Mouse (Mus musculus): ENCODE measurements around the gene Reep3. TPM values are rescaled to one million over a fixed set of nuclear protein-coding genes. Genes with fewer than 3 reads are reported as not detected.

Gene Reep3
- total and polyA plus RNA-seq, 3 experiments: 0.01 TPM; not detected in 2

DNA sequence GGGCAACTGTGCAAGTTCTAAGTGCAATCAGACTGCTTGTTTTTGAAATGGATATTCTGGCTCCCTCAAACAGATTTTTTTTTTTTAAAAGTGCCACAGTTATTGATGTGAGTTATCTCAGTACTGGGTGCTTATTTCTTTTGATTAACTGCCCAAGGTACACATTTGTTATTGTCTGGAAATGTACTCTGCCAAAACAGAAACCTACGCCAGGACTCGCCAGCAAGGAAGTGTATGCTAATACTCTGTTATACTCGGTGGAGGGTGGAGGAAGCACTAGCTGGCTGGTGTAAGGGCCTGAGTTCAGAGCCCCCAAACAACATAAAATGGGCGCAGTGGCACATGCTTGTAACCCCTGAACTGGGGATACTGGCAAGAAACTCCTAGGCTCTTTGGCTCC lies 34.9 kb downstream of the Reep3 start:
- DNase-seq (ENCODE audit: low read depth, low spot score): no peak
- H3K27me3 ChIP-seq (ENCODE audit: control insufficient read depth in 1 of 2, insufficient read depth in 2 of 2, low read length in 2 of 2): no peaks in the 10 kb centered on the region
- no peak overlapping the region for H3K27ac ChIP-seq (ENCODE audit: control insufficient read depth, low read depth, low read length)
- H3K9ac ChIP-seq (ENCODE audit: control insufficient read depth, low read depth, low read length, poor library complexity, severe bottlenecking): no peak overlapping the region
- no peaks in the 10 kb centered on the region for H3K4me1 ChIP-seq (ENCODE audit: control insufficient read depth in 1 of 2, insufficient read depth in 2 of 2, low read length in 2 of 2)
- TF ChIP-seq NRF1 (IDR thresholded peaks at IDR 0.05; ENCODE audit: insufficient read depth, low read depth, low read length, poor library complexity, severe bottlenecking) (no peak), KAT2A (conservative IDR thresholded peaks at IDR 0.05; ENCODE audit: low read depth, low read length) (no peak), MAFK (IDR thresholded peaks at IDR 0.05; ENCODE audit: borderline replicate concordance, low read depth, low read length) (no peak)
- no peak overlapping the region for H3K4me3 ChIP-seq (ENCODE audit: control insufficient read depth in 1 of 2, insufficient read depth in 1 of 2, low read depth in 2 of 2, low read length in 2 of 2)
- H3K36me3 ChIP-seq (ENCODE audit: control insufficient read depth in 1 of 2, insufficient read depth in 2 of 2, low read length in 2 of 2): no peaks in the 10 kb centered on the region
- no peaks in the 10 kb centered on the region for H3K79me2 ChIP-seq (ENCODE audit: control insufficient read depth, insufficient read depth, low read length, poor library complexity)
- H3K9me3 ChIP-seq (replicated peaks; ENCODE audit: insufficient read depth, low read length): no peaks in the 10 kb centered on the region

DNA sequence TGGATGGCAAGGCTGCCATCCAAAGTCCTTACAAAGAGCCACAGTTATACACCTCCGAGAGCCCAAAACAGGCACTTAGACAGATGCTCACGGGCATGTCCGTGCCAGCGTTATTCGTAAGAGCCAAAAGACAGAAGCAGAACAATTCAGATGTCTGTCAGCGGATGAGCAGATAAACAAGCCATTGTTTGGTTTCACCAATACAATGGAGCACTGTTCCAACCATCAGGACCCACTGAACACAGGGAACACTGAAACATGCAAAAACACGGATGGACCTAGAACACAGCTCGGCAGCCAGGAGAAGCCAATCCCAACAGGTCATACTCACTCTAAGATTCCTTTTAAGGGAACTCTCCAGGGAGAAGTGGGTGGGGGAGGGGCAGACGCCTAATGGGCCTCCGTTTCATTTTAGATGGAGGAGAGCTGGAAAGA lies 35.4 kb downstream of the Reep3 start:
- no peaks in the 10 kb centered on the region for H3K36me3 ChIP-seq (ENCODE audit: control insufficient read depth in 1 of 2, insufficient read depth in 2 of 2, low read length in 2 of 2)
- H3K79me2 ChIP-seq (ENCODE audit: control insufficient read depth, insufficient read depth, low read length, poor library complexity): no peaks in the 10 kb centered on the region
- no peaks in the 10 kb centered on the region for H3K9me3 ChIP-seq (replicated peaks; ENCODE audit: insufficient read depth, low read length)
- no peaks in the 10 kb centered on the region for H3K4me1 ChIP-seq (ENCODE audit: control insufficient read depth in 1 of 2, insufficient read depth in 2 of 2, low read length in 2 of 2)
- H3K4me3 ChIP-seq (ENCODE audit: control insufficient read depth in 1 of 2, insufficient read depth in 1 of 2, low read depth in 2 of 2, low read length in 2 of 2): no peak overlapping the region
- TF ChIP-seq ZC3H11A (IDR thresholded peaks at IDR 0.05; ENCODE audit: low read depth, low read length) (no peak), POLR2AphosphoS2 (IDR thresholded peaks at IDR 0.05; ENCODE audit: low read length) (no peak), E2F4 (IDR thresholded peaks at IDR 0.05; ENCODE audit: borderline replicate concordance, low read depth, low read length) (no peak), ZNF384 (IDR thresholded peaks at IDR 0.05; ENCODE audit: low read depth, low read length) (no peak), SMC3 (IDR thresholded peaks at IDR 0.05; ENCODE audit: low read depth, low read length) (no peak), TBP (IDR thresholded peaks at IDR 0.05; ENCODE audit: low read depth, low read length) (no peak), POLR2A (IDR thresholded peaks at IDR 0.05; ENCODE audit: control insufficient read depth in 1 of 2, insufficient read depth in 1 of 2, low read depth in 1 of 2, low read length in 2 of 2, poor library complexity in 1 of 2) (no peak), ETS1 (IDR thresholded peaks at IDR 0.05; ENCODE audit: low read depth, low read length) (no peak), ZMIZ1 (IDR thresholded peaks at IDR 0.05; ENCODE audit: low read depth, low read length) (no peak)
- no peak overlapping the region for H3K27ac ChIP-seq (ENCODE audit: control insufficient read depth, low read depth, low read length)
- no peak overlapping the region for H3K9ac ChIP-seq (ENCODE audit: control insufficient read depth, low read depth, low read length, poor library complexity, severe bottlenecking)
- DNase-seq (ENCODE audit: low read depth, low spot score): no peak
- no peaks in the 10 kb centered on the region for H3K27me3 ChIP-seq (ENCODE audit: control insufficient read depth in 1 of 2, insufficient read depth in 2 of 2, low read length in 2 of 2)

DNA sequence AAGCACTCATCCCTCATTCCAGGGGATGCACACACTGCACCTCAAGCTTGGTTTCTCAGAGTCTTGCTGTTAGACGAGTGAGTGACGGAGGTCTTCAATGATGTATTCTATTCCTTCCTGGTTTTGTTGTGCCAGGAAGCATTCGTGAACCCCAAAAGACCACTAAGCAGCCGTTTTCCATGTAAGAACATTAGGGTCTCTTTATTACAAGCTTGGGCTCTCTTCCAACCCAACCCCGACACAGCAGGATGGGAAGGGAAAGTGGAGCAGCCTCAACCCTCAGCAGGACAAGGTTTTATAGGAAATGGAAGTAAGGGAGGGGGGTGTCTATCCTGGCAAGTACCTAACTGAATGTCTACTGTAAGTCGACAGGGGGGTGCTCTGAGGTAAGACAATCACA lies 38.0 kb downstream of the Reep3 start:
- Histone ChIP-seq H3K9ac (ENCODE audit: control insufficient read depth, low read depth, low read length, poor library complexity, severe bottlenecking) (no peak overlapping the region), H3K36me3 (ENCODE audit: control insufficient read depth in 1 of 2, insufficient read depth in 2 of 2, low read length in 2 of 2) (no peaks in the 10 kb centered on the region), H3K27me3 (ENCODE audit: control insufficient read depth in 1 of 2, insufficient read depth in 2 of 2, low read length in 2 of 2) (no peaks in the 10 kb centered on the region), H3K79me2 (ENCODE audit: control insufficient read depth, insufficient read depth, low read length, poor library complexity) (no peaks in the 10 kb centered on the region), H3K4me1 (ENCODE audit: control insufficient read depth in 1 of 2, insufficient read depth in 2 of 2, low read length in 2 of 2) (no peaks in the 10 kb centered on the region), H3K27ac (ENCODE audit: control insufficient read depth, low read depth, low read length) (no peak overlapping the region), H3K9me3 (replicated peaks; ENCODE audit: insufficient read depth, low read length) (no peaks in the 10 kb centered on the region), H3K4me3 (ENCODE audit: control insufficient read depth in 1 of 2, insufficient read depth in 1 of 2, low read depth in 2 of 2, low read length in 2 of 2) (no peak overlapping the region)
- no peak for TF ChIP-seq CHD2 (IDR thresholded peaks at IDR 0.05; ENCODE audit: low read length)
- no peak for TF ChIP-seq BHLHE40 (IDR thresholded peaks at IDR 0.05; ENCODE audit: borderline replicate concordance, low read depth, low read length)
- no peak for TF ChIP-seq POLR2AphosphoS2 (IDR thresholded peaks at IDR 0.05; ENCODE audit: low read length)
- no peak for TF ChIP-seq NRF1 (IDR thresholded peaks at IDR 0.05; ENCODE audit: insufficient read depth, low read depth, low read length, poor library complexity, severe bottlenecking)
- no peak for TF ChIP-seq GABPA (IDR thresholded peaks at IDR 0.05; ENCODE audit: low read depth, low read length)
- TF ChIP-seq USF1 (IDR thresholded peaks at IDR 0.05; ENCODE audit: low read depth, low read length): no peak
- no peak for TF ChIP-seq POLR2AphosphoS5 (IDR thresholded peaks at IDR 0.05; ENCODE audit: borderline replicate concordance, low read depth, low read length)
- no peak for TF ChIP-seq USF2 (IDR thresholded peaks at IDR 0.05; ENCODE audit: borderline replicate concordance in 1 of 2, insufficient read depth in 1 of 2, low read depth in 1 of 2, low read length in 2 of 2)
- TF ChIP-seq TCF12 (IDR thresholded peaks at IDR 0.05; ENCODE audit: low read depth, low read length): no peak
- TF ChIP-seq MAZ (IDR thresholded peaks at IDR 0.05; ENCODE audit: low read depth, low read length): no peak
- TF ChIP-seq TAL1 (IDR thresholded peaks at IDR 0.05; ENCODE audit: low read length): no peak
- no peak for DNase-seq (ENCODE audit: low read depth, low spot score)
